Mouse (Mus musculus): ENCODE measurements around the gene Abcd1. TPM values are rescaled to one million over a fixed set of nuclear protein-coding genes. Genes with fewer than 3 reads are reported as not detected.

The Abcd1 gene
- 18.0 and 19.4 TPM in 2 replicates for polyA plus RNA-seq (2015; fragmentation: Nextera tagmentation; extraction: Ambion mirVana)

DNA sequence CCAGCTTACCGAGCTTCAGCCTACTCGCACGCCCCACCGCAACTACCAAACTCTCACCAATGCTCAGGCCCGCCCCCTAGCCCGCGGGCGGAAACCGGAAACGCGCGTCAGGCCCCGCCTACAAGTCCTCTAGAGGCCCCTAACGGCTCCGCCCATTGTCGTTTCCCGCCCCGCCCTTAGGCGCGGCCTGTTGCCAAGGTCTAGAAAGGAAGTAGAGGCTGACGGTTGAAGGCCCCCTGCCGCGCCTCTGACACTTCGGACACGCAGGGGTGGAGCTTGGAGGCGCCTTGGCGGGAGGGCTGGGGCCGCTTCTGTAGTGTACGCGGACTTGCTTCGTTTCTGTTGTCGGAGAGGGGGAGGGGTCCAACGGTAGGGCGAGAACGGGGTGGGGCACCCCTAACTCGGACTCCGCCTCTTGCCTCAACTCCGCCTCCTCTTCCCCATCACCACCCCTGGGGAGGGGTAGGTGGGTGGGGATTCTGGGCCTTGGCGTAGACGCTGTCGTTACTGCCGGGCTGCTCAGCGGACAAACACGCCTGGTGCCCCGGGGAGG lies at the start of gene Abcd1, which contains the start of gene Bcap31:
Gene Abcd1 (plus strand): TSS at position 489 of the 553 bp plus-strand sequence.
Gene Bcap31 (minus strand): TSS at position 67 of the 553 bp plus-strand sequence.
- Histone ChIP-seq H3K4me1 (ENCODE audit: control insufficient read depth, insufficient read depth, low read length) (peaks cover 29% of the 10 kb centered on the region), H3K36me3 (ENCODE audit: control insufficient read depth, insufficient read depth) (peaks cover 7% of the 10 kb centered on the region; the same call in 1 of the 2 replicates), H3K4me2 (ENCODE audit: low read depth, low read length) (peak within 1 kb of the TSS; percentile 76), H3K9me3 (replicated peaks; ENCODE audit: control insufficient read depth, low read length) (no peaks in the 10 kb centered on the region), H3K27me3 (ENCODE audit: control insufficient read depth, insufficient read depth, low read length) (no peaks in the 10 kb centered on the region), H3K27ac (ENCODE audit: low read length) (peak within 1 kb of the TSS; percentile 87), H3K9ac (ENCODE audit: low read length) (peak within 1 kb of the TSS; percentile 77), H3K4me3 (ENCODE audit: low read length) (peak within 1 kb of the TSS; percentile 65)
- whole genome bisulfite sequencing = 6% methylated on average over 42 of the region's 45 CpGs
- peak; percentile 91 for ATAC-seq (replicated peaks; ENCODE audit: extremely low read depth, insufficient read depth, low FRiP score)

DNA sequence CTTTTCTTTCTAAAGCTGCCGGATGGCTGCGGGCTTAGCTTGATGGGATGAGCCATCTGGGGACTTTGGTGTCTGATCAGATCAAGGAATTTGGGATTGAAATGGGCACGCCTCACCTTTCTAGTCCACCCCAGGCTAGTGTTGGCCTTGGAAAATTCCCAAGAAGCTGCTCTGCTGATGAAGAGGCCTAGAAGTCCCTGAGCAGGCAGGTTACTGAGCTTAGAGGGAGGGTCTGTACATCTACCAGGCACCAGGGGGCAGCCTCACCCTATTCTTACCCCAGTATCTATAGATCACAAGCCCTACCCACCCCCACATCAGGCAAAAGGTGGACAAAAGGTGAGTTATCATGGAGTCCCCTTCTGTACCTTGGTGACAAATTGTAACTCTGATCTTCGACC lies 44.4 kb upstream of the Abcd1 start:
- Histone ChIP-seq H3K36me3 (ENCODE audit: control insufficient read depth, insufficient read depth) (no peaks in the 10 kb centered on the region), H3K4me3 (ENCODE audit: low read length) (no peak overlapping the region), H3K9me3 (replicated peaks; ENCODE audit: control insufficient read depth, low read length) (no peaks in the 10 kb centered on the region), H3K9ac (ENCODE audit: low read length) (no peak overlapping the region), H3K27ac (ENCODE audit: low read length) (no peak overlapping the region), H3K4me2 (ENCODE audit: low read depth, low read length) (no peak overlapping the region), H3K4me1 (ENCODE audit: control insufficient read depth, insufficient read depth, low read length) (peaks cover 9% of the 10 kb centered on the region; the same call in 1 of the 2 replicates), H3K27me3 (ENCODE audit: control insufficient read depth, insufficient read depth, low read length) (no peaks in the 10 kb centered on the region; the same call in 1 of the 2 replicates)
- 59% methylated on average over 4 of the region's 4 CpGs for WGBS
- ATAC-seq (replicated peaks; ENCODE audit: extremely low read depth, insufficient read depth, low FRiP score) = 0 out of 2 replicates have a peak, but pooled peaks have one; percentile 26

DNA sequence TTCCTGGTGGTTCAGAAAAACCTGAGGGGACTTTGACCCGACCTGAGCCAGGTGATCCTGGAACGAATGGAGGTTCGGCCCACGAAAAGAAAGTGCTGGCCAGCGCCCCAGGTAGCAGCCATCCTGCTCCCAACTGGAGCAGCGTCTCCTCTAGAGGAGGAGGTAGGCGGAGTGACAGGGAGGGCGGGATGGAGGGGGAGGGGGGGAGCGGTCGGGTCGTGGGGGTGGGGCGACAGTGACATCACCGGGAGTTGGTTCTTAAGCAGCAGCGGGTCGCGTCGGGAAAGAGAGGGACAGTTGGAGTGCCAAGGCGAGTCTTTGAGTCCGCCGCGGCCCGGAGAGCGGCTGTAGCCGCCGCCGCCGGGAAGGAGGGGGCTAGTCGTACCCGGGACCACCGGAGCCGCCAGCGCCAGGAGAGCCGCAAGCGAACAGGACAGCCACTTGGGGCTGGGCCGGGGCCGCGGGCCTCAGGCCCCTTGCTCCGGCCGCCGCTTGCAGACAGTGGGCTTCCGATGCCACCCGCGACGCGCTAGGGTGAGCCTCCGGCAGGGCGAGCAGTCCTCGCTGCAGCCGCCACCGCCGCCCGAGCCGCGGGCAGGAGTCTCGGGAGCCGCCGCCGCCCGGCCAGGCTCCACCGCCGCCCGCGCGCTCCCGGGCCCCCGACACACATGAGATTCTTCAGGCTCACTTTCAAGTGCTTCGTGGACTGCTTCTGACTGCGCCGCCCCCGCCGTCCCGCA lies 43.3 kb upstream of the Abcd1 start, which contains the start of gene Slc6a8:
Gene Slc6a8 (plus strand): TSS at position 272 of the 740 bp plus-strand sequence.
- whole genome bisulfite sequencing = 11% methylated on average over 47 of the region's 72 CpGs
- H3K4me2 ChIP-seq (ENCODE audit: low read depth, low read length) = peak within 1 kb of the TSS; percentile 66
- H3K27me3 ChIP-seq (ENCODE audit: control insufficient read depth, insufficient read depth, low read length) = no peaks in the 10 kb centered on the region; the same call in 1 of the 2 replicates
- H3K4me3 ChIP-seq (ENCODE audit: low read length) = peak within 1 kb of the TSS; percentile 72
- H3K36me3 ChIP-seq (ENCODE audit: control insufficient read depth, insufficient read depth) = no peaks in the 10 kb centered on the region
- H3K27ac ChIP-seq (ENCODE audit: low read length) = peak within 1 kb of the TSS; percentile 81
- no peaks in the 10 kb centered on the region for H3K9me3 ChIP-seq (replicated peaks; ENCODE audit: control insufficient read depth, low read length)
- peaks cover 9% of the 10 kb centered on the region; the same call in 1 of the 2 replicates for H3K4me1 ChIP-seq (ENCODE audit: control insufficient read depth, insufficient read depth, low read length)
- ATAC-seq (replicated peaks; ENCODE audit: extremely low read depth, insufficient read depth, low FRiP score) = peak; percentile 77
- peak within 1 kb of the TSS; percentile 87 for H3K9ac ChIP-seq (ENCODE audit: low read length)

DNA sequence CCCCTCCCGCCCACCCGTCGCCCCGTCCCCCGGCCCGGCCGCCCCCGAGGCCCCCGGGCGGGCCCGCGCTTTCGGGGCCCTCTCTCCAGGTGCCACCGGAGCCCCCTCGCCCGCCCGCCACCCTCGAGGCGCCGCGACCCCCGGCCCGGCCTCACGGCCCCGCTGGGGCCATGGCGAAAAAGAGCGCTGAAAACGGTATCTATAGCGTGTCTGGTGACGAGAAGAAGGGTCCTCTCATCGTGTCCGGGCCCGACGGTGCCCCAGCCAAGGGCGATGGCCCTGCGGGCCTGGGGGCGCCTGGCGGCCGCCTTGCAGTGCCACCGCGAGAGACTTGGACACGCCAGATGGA lies 42.8 kb upstream of the Abcd1 start:
- WGBS = 20% methylated on average over 32 of the region's 42 CpGs
- 0 out of 2 replicates have a peak, but pooled peaks have one; percentile 2 for ATAC-seq (replicated peaks; ENCODE audit: extremely low read depth, insufficient read depth, low FRiP score)
- Histone ChIP-seq H3K27me3 (ENCODE audit: control insufficient read depth, insufficient read depth, low read length) (no peaks in the 10 kb centered on the region; the same call in 1 of the 2 replicates), H3K4me2 (ENCODE audit: low read depth, low read length) (peak overlapping the region; percentile 66), H3K4me1 (ENCODE audit: control insufficient read depth, insufficient read depth, low read length) (peaks cover 9% of the 10 kb centered on the region; the same call in 1 of the 2 replicates), H3K36me3 (ENCODE audit: control insufficient read depth, insufficient read depth) (0 out of 2 replicates have a peak, but pooled peaks cover 2% of the 10 kb centered on the region), H3K9me3 (replicated peaks; ENCODE audit: control insufficient read depth, low read length) (no peaks in the 10 kb centered on the region), H3K9ac (ENCODE audit: low read length) (peak overlapping the region; percentile 87), H3K27ac (ENCODE audit: low read length) (peak overlapping the region; percentile 81), H3K4me3 (ENCODE audit: low read length) (peak overlapping the region; percentile 72)

- Histone ChIP-seq H3K4me2 (ENCODE audit: low read depth, low read length) (peak overlapping the region; percentile 66), H3K9me3 (replicated peaks; ENCODE audit: control insufficient read depth, low read length) (no peaks in the 10 kb centered on the region), H3K27me3 (ENCODE audit: control insufficient read depth, insufficient read depth, low read length) (no peaks in the 10 kb centered on the region; the same call in 1 of the 2 replicates), H3K4me1 (ENCODE audit: control insufficient read depth, insufficient read depth, low read length) (peaks cover 9% of the 10 kb centered on the region; the same call in 1 of the 2 replicates), H3K4me3 (ENCODE audit: low read length) (peak overlapping the region; percentile 72), H3K36me3 (ENCODE audit: control insufficient read depth, insufficient read depth) (0 out of 2 replicates have a peak, but pooled peaks cover 2% of the 10 kb centered on the region), H3K27ac (ENCODE audit: low read length) (peak overlapping the region; percentile 81), H3K9ac (ENCODE audit: low read length) (peak overlapping the region; percentile 87)
- ATAC-seq (replicated peaks; ENCODE audit: extremely low read depth, insufficient read depth, low FRiP score) = peak; percentile 21; the same call in 1 of the 2 replicates
- 24% methylated on average over 20 of the region's 20 CpGs for WGBS
Observed at GRCm38 (mm10) chrX:73673968-73674661, 42.3 kb upstream of the Abcd1 start.

- H3K4me1 ChIP-seq (ENCODE audit: control insufficient read depth, insufficient read depth, low read length) = peaks cover 9% of the 10 kb centered on the region; the same call in 1 of the 2 replicates
- no peaks in the 10 kb centered on the region for H3K9me3 ChIP-seq (replicated peaks; ENCODE audit: control insufficient read depth, low read length)
- peak overlapping the region; percentile 72 for H3K4me3 ChIP-seq (ENCODE audit: low read length)
- peak overlapping the region; percentile 87 for H3K9ac ChIP-seq (ENCODE audit: low read length)
- no peaks in the 10 kb centered on the region; the same call in 1 of the 2 replicates for H3K27me3 ChIP-seq (ENCODE audit: control insufficient read depth, insufficient read depth, low read length)
- 67% methylated on average over 2 of the region's 2 CpGs for WGBS
- peak overlapping the region; percentile 66 for H3K4me2 ChIP-seq (ENCODE audit: low read depth, low read length)
- ATAC-seq (replicated peaks; ENCODE audit: extremely low read depth, insufficient read depth, low FRiP score) = no peak
- H3K36me3 ChIP-seq (ENCODE audit: control insufficient read depth, insufficient read depth) = 0 out of 2 replicates have a peak, but pooled peaks cover 2% of the 10 kb centered on the region
- H3K27ac ChIP-seq (ENCODE audit: low read length) = peak overlapping the region; percentile 46
Observed at GRCm38 (mm10) chrX:73675231-73675630, 41.2 kb upstream of the Abcd1 start.

- Histone ChIP-seq H3K27ac (ENCODE audit: low read length) (no peak overlapping the region), H3K27me3 (ENCODE audit: control insufficient read depth, insufficient read depth, low read length) (no peaks in the 10 kb centered on the region; the same call in 1 of the 2 replicates), H3K4me1 (ENCODE audit: control insufficient read depth, insufficient read depth, low read length) (peaks cover 9% of the 10 kb centered on the region; the same call in 1 of the 2 replicates), H3K36me3 (ENCODE audit: control insufficient read depth, insufficient read depth) (0 out of 2 replicates have a peak, but pooled peaks cover 2% of the 10 kb centered on the region), H3K4me3 (ENCODE audit: low read length) (no peak overlapping the region), H3K4me2 (ENCODE audit: low read depth, low read length) (no peak overlapping the region), H3K9me3 (replicated peaks; ENCODE audit: control insufficient read depth, low read length) (no peaks in the 10 kb centered on the region), H3K9ac (ENCODE audit: low read length) (no peak overlapping the region)
- 94% methylated on average over 4 of the region's 4 CpGs for WGBS
- ATAC-seq (replicated peaks; ENCODE audit: extremely low read depth, insufficient read depth, low FRiP score) = no peak
Observed at GRCm38 (mm10) chrX:73676668-73677067, 39.7 kb upstream of the Abcd1 start.

DNA sequence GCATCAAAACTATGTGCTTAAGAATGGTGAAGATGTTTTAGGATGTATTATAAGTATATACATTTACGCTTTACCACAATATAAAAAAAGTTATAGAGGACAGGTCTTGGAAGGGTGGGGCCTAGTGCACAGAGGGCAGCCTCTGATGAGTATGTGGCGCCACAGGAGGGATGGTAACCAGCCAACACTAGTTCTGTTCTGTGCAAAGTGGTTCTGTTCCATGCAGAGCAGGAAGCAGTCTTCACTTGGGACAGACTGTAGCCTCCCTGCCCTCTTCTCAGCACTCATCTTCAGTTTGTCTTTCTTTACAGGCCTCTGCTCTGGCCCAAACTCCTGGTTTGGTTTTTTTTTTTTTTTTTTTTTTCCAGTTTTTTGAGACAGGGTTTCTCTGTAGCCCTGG lies 32.2 kb upstream of the Abcd1 start:
- WGBS = 92% methylated on average over 2 of the region's 2 CpGs
- Histone ChIP-seq H3K27ac (ENCODE audit: low read length) (no peak overlapping the region), H3K36me3 (ENCODE audit: control insufficient read depth, insufficient read depth) (peaks cover 13% of the 10 kb centered on the region; the same call in 1 of the 2 replicates), H3K27me3 (ENCODE audit: control insufficient read depth, insufficient read depth, low read length) (no peaks in the 10 kb centered on the region), H3K4me2 (ENCODE audit: low read depth, low read length) (no peak overlapping the region), H3K9me3 (replicated peaks; ENCODE audit: control insufficient read depth, low read length) (no peaks in the 10 kb centered on the region), H3K4me3 (ENCODE audit: low read length) (no peak overlapping the region), H3K9ac (ENCODE audit: low read length) (no peak overlapping the region), H3K4me1 (ENCODE audit: control insufficient read depth, insufficient read depth, low read length) (no peaks in the 10 kb centered on the region)
- ATAC-seq (replicated peaks; ENCODE audit: extremely low read depth, insufficient read depth, low FRiP score) = no peak

All from heart, embryonic 16.5 days (tissue).